Mouse (Mus musculus): ENCODE measurements at regions not wholly inside any gene's neighbourhood (a gene's known extent, or its start where the extent isn't known, plus 50 kb on each side); places are given as distances from the start of the nearest gene placed in this dataset.

DNA sequence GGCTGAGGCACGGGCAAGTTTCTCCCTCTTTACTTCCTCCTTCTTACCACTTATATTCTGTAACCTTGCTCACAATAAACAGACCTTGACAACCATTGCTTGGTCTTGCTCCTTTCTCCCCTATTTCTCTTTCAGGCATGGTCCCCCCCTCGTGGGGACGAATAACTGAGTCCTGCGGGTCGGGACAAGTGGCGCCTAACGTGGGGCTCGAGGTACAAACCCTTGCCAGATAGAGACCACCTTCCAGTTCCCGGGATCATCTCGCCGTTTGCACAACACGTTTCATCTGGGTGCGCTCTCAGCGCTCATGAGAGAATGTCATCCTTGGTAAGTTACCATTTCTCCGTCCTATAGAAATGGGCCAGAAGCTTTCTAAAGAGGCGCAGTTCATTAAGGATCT, 79.6 kb upstream of the Foxn3 start:
- no peak for DNase-seq
- TF ChIP-seq CTCF (IDR thresholded peaks at IDR 0.05): no peak
- intact Hi-C loops (cut with DNase I): no loop called here
- Histone ChIP-seq H3K4me3 (no peak overlapping the region), H3K27ac (no peak overlapping the region)

DNA sequence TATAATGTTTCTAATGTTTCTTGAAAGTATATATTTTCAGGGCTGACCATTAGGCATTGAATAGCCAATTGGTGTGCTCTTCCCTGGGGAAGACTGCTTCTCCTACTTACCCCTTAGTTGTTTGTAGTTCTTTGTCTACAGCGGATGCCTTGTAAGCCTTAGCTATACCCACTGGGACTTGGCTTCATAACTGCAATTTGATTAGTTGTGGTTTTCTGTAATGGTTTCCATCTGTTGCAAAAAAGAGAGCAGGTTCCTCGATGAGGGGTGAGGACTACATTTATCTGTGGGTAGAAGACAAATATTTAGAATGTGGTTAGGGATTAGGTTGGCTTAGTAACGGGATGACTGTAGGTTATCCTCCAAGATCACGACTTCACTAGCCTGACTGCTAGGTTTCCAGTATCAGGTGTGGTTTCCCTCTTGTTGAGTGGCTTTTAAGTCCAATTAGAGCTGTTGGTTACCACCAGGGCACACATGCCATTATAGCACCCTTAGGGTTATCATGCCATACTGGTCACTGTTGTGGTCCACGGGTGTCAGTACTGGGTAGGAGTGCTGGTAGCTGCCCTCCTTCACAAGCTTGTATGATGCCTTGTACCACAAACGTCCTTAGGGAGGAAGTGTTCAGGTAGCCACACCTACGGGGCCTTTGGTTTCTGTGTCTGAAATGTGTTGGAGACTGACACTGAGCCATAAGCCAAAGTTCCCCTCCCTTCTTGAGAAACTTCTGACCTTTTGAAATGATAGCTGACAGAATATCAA, 78.9 kb upstream of the Foxn3 start:
- DNase-seq: no peak
- Histone ChIP-seq H3K4me3 (no peak overlapping the region), H3K27ac (no peak overlapping the region)
- no peak for TF ChIP-seq CTCF (IDR thresholded peaks at IDR 0.05)
- intact Hi-C loops (cut with DNase I): no loop called here

DNA sequence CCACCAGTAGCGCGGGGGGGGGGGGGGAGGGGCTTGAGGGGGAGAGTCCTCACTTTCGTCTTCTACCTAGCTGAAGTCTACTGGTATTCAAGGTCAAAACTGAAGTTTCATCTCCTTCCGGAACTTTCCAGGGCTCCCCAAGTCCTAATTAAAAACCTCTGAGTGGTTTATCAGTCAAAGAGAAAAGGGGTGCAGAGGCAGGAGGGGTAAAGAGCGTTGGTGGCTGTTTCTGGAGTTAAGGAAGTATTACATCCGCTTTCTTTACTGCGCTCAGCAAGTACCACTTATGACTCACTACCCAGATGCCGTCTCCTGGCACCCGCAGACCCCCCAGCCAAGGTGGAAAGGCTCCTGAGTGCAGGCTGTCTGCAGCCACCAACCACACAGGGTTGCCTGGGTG, 77.9 kb upstream of the Foxn3 start:
- Histone ChIP-seq H3K27ac (no peak overlapping the region), H3K4me3 (peak overlapping the region; percentile 46)

DNA sequence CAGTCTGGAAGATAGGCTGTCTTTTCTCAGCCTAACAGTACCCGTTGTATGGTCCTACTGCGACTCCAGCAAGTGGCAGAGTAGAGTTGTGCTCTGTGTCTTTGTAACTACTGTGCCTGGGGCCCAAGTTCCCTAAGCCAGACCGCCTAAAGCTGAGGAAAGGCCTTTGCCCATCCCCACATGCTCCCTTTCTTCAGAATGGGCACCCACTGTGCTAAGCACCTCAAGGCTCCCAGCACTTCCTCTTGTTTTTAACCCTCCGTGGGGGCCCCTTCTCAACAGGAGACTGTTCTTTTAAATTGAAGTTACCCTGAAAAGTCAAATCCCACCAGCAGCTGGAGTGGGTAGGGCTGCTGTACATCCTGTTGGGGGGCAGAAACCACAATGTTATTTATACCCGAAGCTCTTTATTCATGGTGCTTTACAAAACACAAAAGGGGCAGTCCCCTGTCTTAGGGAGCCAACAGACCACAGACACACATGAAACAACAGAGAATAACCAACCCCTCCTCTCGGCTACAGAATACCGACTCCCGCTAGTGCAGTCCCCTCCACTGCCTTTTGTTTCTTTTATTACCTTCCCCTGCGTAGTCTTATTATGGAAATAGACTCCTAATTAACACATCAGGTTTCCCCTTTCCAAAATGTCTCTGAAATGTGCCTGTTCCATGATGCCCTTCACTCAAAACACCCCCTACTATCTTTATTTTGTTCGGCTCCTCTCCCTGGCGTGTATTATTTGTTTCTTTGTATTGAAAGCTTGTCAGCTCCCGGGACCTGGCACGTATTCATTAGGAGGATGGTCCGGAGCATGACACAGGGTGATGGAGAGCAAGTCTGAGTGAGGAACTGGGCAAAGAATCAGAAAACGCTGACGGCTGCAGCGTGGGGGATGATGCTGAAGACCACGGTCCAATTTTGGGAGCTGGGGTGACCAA, 77.1 kb upstream of the Foxn3 start:
- intact Hi-C loops (cut with DNase I): no loop called here
- 0 out of 2 replicates have a peak overlapping the region, but pooled peaks have one; percentile 20 for H3K27ac ChIP-seq
- DNase-seq: peak; percentile 36
- no peak for TF ChIP-seq CTCF (IDR thresholded peaks at IDR 0.05)
- H3K4me3 ChIP-seq: peak overlapping the region; percentile 46

More for the DNA sequence above, 77.9 kb upstream of the Foxn3 start:
- no peak for DNase-seq
- intact Hi-C loops (cut with DNase I): no loop called here
- no peak for TF ChIP-seq CTCF (IDR thresholded peaks at IDR 0.05)

DNA sequence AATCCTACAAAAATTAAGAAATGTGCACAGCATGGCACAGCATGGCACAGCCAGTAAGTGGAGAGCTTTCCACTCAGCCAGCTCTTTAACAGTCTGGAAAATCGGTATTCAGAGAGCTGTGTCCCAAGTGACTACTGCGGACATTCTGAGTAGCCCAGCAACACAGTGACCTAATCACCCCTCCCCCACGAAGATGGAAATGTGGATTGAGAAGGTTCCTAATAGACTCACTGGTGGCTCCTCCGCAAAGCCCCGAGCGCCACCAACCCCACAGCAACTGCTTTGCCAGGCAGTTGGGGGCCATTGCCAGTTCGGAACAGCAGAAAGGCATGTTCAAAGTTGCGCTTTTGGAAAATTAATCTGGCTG, 76.4 kb upstream of the Foxn3 start:
- peak; percentile 26 for DNase-seq
- intact Hi-C loops (cut with DNase I): no loop called here

DNA sequence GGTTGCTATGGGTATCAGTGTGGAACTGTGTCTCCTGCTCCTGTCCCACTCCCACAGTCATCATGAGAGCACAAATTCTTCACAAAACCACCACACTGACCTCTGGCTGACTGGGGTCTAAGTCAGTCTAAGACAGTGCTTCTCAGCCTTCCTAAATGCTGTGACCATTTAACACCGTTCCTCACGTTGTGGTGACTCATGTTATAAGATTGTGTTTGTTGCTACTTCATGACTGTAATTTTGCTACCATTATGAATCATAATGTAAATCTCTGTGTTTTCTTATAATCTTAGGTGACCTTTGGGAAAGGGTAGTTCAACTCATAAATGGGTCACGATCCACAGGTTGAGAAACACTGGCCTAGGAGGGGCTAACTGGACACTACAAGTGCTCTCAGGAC, 75.7 kb upstream of the Foxn3 start:
- intact Hi-C loops (cut with DNase I): no loop called here
- Histone ChIP-seq H3K4me3 (no peak overlapping the region), H3K27ac (no peak overlapping the region)
- no peak for TF ChIP-seq CTCF (IDR thresholded peaks at IDR 0.05)
- DNase-seq: no peak

More for the DNA sequence above, 76.4 kb upstream of the Foxn3 start:
- Histone ChIP-seq H3K4me3 (no peak overlapping the region), H3K27ac (0 out of 2 replicates have a peak overlapping the region, but pooled peaks have one; percentile 20)
- TF ChIP-seq CTCF (IDR thresholded peaks at IDR 0.05): no peak

DNA sequence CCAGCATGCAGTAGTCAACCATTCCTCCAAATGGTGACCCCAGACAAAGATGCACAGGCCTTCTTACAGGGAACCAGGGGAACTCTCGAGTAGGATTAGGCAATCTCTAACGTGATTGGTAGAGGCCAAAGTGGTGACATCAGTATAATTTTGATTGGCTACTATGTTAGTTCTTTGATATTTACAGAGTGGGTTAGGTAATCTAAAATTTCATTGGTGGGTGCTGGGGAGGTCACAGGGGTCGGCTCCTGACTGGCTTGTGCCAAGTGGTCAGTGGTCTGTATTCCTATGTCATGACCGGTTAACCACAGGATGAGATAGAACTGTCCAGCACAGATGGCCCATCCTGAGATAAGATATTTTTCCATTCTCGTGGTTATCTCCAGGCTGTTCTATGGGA, 74.6 kb upstream of the Foxn3 start:
- TF ChIP-seq CTCF (IDR thresholded peaks at IDR 0.05): no peak
- DNase-seq: no peak
- no peak overlapping the region for H3K4me3 ChIP-seq
- intact Hi-C loops (cut with DNase I): no loop called here
- no peak overlapping the region for H3K27ac ChIP-seq

DNA sequence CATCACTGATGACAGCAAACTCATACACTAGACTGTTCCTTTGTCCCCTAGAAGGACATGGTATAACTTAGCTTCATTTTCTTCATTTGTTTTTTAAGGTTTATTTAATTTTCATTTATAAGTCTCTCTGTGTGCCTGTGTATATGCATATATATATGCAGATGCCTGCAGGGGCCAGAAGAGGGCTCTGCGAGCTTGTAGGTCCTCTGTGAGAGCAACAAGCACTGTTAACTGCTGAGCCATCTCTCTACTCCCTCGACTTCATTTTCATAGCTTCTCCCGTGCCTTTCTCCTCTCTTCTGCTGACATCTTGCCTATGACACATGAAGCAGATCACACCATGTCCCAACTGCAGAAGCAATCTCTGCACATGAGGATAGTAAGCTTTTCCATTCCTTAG, 72.9 kb upstream of the Foxn3 start:
- 0 out of 2 replicates have a peak, but pooled peaks have one; percentile 22 for TF ChIP-seq CTCF (IDR thresholded peaks at IDR 0.05)
- intact Hi-C loops (cut with DNase I): no loop called here
- Histone ChIP-seq H3K27ac (no peak overlapping the region), H3K4me3 (no peak overlapping the region)
- no peak for DNase-seq

DNA sequence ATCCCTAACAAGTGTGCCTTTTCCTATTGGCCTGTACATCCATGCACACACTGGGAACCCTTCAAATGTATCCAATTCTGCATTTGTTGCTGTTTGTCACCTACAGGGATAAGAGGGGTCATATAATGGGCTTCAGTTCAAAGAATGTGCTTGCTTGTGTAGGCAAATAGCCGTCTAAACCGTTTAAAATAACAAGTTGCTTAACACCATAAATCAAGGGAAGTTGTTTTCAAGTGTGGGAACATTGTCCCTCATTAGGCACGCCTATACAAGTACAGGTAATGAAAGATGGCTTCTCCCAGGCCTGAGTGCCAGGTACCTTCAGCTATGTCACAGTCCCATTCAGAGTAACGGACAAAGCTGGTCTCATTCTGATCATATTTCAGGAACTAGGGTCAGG, 72.0 kb upstream of the Foxn3 start:
- TF ChIP-seq CTCF (IDR thresholded peaks at IDR 0.05): no peak
- intact Hi-C loops (cut with DNase I): no loop called here
- DNase-seq: no peak

DNA sequence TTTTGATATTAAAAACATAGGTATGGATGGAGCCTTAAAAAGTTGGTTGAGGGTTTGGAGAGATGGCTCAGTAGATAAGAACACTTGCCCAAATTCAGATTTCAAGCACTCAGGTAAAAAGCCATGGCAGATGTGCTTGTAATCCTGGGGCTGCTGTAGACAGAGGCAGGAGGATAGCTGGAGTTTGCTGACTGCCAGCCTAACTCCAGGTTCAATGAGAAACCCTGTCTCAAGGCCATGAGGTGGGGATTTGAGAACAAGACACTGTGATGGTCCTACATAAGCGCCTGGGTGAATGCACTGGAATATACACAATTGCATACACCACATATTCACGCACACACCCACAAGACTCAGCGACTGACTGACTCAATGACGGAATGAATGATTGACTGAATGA, 71.3 kb upstream of the Foxn3 start:
- intact Hi-C loops (cut with DNase I): loop anchor here (5.0 kb wide), 1 partner anchor 48 kb away; no protein-coding TSS in a partner anchor
- no peak overlapping the region for H3K4me3 ChIP-seq
- H3K27ac ChIP-seq: no peak overlapping the region
- no peak for TF ChIP-seq CTCF (IDR thresholded peaks at IDR 0.05)
- DNase-seq: no peak

More for the DNA sequence above, 72.0 kb upstream of the Foxn3 start:
- no peak overlapping the region for H3K4me3 ChIP-seq
- no peak overlapping the region for H3K27ac ChIP-seq

DNA sequence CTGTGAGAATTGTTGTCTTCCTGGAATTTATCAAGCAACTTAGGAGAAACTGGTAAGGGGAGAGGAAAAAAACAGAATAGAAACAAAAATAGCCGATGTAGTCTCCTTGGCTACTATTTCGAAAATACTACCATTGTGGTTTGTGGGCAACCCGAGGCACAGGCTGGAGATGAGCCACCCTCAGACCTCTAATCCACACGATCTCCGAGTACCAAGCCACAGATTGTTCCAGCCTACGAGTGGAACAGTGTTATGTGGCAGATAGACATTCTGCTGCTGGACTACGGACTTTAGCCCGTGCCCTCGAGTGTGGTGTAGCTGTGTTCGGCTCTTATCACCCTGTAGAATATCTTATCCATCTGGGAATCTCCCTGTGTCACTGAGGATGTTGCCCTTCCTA, 70.3 kb upstream of the Foxn3 start:
- intact Hi-C loops (cut with DNase I): loop anchor here (5.0 kb wide), 1 partner anchor 49 kb away; no protein-coding TSS in a partner anchor
- no peak for DNase-seq
- no peak for TF ChIP-seq CTCF (IDR thresholded peaks at IDR 0.05)
- Histone ChIP-seq H3K4me3 (no peak overlapping the region), H3K27ac (no peak overlapping the region)

DNA sequence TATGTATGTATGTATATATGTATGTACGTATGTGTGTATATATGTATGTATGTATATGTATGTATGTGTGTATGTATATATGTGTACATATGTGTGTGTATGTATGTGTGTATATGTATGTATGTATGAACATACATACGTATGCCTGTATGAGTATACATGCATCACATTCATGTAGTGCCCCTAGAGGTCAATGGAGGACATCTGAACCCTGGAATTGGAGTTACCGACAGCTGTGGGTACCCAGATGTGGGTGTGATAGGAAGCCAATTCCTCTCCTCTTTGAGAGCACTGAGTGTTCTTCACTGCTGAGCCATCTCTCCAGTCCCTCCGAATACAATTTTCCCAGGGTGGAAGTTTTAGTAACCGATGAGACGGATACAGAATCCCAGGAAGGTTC, 69.6 kb upstream of the Foxn3 start:
- no peak overlapping the region for H3K27ac ChIP-seq
- no peak for DNase-seq
- H3K4me3 ChIP-seq: no peak overlapping the region
- intact Hi-C loops (cut with DNase I): loop anchor here (5.0 kb wide), 1 partner anchor 49 kb away; no protein-coding TSS in a partner anchor
- TF ChIP-seq CTCF (IDR thresholded peaks at IDR 0.05): no peak

DNA sequence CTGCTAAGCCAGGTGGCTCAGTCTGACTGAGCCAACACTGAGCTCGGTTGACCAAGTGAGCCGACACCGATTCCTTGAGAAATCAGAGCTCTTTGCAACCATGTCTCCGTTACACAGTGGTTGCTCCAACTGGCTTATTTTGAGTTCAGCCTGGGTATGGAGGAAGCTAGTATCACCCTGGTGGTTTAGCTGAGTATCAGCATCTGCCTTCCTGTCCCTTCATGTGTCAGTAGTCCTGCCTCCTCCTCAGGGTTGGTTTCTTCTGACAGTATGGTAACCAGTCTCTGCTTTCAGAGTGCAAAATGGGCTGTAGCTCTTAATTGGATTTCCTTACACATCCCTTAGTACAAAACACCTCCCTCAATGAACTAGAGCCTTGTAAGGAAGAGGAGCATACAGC, 66.2 kb upstream of the Foxn3 start:
- Histone ChIP-seq H3K27ac (no peak overlapping the region), H3K4me3 (no peak overlapping the region)
- TF ChIP-seq CTCF (IDR thresholded peaks at IDR 0.05): no peak
- intact Hi-C loops (cut with DNase I): loop anchor here (2.0 to 5.0 kb wide), 4 partner anchors 53 to 208 kb away; partner anchors contain the start of gene Foxn3
- DNase-seq: no peak
